Mouse (Mus musculus): ENCODE results near the gene Olfr209.
"Not testable (repeated sequence)": the region's sequence is repeated elsewhere in the genome, so short reads cannot be mapped to it uniquely, and the experiment has no call there.

GRCm38 (mm10) chr16:59323262-59323661 lies 40.5 kb downstream of the Olfr209 start:
- not testable (repeated sequence) for TF ChIP-seq CTCF, POLR2A (IDR thresholded peaks at IDR 0.05; ENCODE audit: extremely low read depth, insufficient read depth, low read length)
